Mouse (Mus musculus) common myeloid progenitor, adult 5-6 weeks (primary cell): ENCODE measurements around the gene Efna2. TPM values are rescaled to one million over a fixed set of nuclear protein-coding genes. Genes with fewer than 3 reads are reported as not detected.

Experiments used
- ATAC-seq: replicated peaks from 2 replicates; pipeline ENCODE4 v1.8.0; 2016; ENCODE audit warnings: low read depth, mild to moderate bottlenecking, moderate TSS enrichment, inconsistent platforms; ENCODE audit not compliant: poor library complexity, severe bottlenecking
- total RNA-seq: library from RNA; stranded (forward); fragments of 200-1000, 187-1606 nt; gene quantifications from 2 replicates; pipeline ENCODE4 v1.2.3, GENCODE M21; 2017

Gene Efna2
- total RNA-seq, result not detected in 2 replicates

DNA sequence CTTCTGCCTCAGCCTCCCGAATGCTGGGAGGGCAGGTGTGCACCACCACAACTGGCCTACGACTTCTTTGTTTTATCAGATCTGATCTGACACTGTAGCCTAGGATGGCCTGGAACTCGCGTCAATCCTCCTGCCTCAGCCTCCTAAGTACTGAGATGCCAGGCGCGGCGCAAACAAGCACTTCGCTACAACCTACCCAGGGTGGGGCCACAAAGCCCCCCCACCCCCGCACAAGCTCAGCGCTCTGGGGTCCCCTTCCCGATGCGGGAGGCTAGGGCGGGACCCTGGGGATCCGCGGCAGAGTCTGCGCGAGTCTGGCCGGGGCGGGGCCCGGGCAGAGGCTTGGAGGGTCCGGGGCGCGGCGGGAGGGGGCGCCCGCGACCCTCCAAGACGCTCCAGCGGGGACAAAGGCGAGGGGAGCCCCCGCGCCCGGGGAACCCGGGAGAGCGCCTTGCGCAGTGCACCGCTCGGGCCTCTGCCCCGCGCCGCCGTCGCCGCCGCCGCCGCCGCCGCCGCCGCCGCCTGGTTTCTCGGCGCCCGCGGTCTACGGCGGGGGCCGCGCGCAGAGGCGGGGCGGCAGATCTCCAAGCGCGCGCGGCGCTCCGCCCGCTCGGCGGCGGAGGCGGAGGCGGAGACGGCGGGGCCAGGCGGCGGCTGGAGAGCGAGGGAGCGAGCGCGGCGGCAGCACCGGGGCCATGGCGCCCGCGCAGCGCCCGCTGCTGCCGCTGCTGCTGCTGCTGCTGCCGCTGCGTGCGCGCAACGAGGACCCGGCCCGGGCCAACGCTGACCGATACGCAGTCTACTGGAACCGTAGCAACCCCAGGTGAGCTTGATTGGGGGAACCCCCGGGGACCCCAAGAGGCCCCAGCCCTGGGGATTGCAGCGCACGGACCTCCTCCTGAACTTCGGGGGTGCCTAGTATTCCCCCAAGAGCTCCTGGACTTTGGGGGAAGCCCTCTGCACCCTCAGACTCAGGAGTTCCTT is at the start of gene Efna2:
Efna2 (plus strand) TSS at position 415 of the 984 bp plus-strand sequence.
- ATAC-seq, result no peak

DNA sequence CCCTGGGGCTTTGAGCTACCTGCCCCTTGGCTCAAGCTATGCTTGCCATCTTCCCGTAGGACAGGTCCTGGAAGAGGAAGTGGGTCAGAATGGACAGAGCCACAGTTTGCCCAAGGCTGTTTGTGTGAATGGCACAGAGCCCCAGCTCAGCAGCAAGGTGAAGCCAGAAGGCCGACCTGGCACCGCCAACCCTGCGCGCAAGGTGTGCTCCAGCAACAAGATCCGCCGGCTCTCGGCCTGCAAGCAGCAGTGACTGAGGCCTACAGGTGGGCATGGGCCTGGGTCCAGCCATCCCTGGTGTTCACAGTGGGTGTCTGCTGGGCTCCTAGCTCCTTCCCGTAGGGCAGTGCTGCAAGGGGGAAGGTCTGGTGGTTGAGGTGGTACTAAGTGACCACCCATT is 49.4 kb upstream of the Efna2 start:
- no peak for ATAC-seq

DNA sequence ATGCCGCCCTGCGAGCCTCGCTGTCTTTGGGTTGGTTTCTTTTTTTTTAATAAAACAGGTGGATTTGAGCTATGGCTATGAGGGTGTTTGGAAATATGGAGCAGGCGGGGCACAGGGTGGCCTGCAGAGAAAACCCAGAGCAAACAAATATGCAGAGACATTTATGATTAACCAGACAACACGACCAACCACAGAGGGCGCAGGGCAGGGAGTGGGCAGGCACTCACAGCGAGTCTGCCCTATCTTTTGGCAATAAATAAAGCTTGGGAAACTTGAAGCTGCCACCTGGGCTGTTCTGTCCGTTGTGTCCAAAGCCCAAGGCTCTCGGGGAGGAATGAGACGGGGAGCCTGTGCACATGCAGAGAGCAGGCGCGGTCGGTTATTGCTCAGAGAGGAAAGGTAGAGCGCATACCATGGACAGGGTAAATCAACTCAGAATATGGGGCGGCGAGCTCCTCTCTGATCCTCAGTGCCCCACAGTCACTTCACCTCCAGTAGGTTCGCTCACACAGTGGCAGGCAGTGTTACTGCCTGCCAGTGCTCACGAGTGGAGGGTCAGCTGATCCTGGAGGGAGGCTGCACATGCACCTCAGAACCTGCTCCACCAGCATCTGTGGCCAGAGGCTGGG is 48.8 kb upstream of the Efna2 start:
- no peak for ATAC-seq

DNA sequence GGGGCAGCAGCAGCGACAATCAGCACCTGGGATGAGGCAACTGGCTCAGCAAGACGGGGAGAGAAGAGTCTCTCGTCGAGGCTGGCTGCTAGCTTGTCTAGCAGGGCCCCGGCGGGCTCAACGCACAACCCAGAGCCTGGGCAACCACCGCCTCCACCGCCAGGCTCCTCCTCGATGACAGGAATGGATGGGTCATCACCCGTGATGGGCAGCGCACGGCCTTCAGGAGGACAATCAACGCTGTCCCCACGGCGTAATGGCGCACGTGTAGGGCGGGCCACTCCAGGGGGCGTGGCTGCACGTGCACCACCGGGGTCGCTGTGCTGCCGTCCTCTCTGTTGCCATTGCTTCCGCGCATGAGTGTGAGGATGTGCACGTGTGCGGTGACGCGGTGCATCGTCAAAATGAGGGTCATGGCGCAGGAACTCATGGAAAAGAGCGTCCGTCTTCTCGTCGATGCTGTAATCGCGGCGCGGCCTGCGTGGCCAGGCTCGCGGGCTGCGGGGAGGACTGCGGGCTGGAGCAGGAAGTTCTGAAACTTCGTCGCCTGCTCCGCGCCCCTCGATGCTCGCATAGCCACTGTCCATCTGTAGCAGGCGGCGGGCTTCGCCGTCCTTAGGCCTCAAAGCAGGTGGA is 47.8 kb upstream of the Efna2 start:
- ATAC-seq, result peak; percentile 37; the same call in 1 of the 2 replicates

DNA sequence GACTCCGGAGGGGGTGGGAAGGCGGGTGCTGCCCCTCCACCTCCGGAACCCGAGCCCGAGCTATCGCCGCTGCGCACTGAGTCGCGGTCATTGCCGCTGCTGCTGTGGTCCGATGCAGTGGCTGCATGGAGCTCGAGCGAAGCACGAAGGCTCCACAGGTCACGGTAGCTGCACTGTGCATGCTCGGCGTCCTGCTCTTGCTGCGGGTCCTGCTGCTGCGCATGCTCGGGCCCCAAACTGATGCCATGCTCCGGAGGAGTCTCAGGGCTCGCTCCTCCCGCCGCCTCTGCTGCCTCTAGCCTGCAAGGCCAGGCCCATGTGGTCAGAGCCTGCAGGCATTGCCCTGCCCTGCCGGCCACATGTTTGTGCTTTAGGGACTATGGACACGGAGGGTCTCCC is 47.3 kb upstream of the Efna2 start:
- no peak for ATAC-seq

DNA sequence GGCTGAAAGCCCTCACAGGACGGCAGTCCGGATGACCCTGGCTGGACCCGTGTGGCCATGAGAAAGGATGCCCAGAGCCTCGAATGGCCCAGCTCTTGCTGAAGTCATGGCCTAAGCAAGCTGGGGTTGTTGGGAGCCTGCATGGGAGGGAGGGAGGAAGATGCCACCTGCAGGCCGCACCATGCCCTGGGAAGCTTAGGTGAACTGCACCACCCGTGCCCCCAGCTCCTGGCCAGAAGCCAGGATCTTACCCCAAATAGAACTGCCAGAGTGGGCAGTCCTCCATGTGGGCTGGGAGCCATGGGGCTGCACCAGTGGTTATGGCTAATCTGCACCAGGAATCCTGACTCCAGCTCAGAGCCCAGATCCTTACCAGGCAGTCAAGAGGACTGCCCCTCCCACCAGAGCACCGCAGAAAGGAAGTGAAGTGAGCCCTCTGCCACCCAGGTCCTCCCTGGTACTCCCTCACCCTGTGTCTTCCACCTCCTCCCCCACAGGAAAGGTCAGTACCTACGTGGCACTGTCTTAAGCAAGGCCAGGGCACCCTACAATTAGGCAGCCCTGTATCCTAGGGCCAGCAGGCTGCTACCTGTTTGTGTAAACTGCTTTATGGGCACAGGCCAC is 45.9 kb upstream of the Efna2 start:
- peak; percentile 17; the same call in 1 of the 2 replicates for ATAC-seq

DNA sequence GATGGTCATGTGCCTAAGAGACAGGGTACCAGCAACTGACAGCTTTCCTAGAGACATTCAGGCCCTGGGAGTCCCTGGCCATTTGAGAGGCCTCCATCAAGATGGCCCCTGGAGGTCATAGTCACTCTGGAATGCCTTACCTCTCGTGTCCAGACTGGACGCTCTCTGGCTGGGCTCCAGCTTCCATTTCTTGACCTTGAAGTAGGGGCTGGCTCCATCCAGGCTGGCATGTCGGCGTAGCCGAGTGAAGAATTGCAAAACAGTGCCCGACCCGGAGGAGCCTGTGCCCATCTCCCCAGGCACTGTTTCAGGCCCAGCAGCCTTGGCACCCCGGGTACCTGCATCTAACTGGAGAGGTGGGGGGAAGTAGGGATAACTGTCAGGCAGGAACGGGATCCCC is 44.9 kb upstream of the Efna2 start:
- no peak for ATAC-seq

DNA sequence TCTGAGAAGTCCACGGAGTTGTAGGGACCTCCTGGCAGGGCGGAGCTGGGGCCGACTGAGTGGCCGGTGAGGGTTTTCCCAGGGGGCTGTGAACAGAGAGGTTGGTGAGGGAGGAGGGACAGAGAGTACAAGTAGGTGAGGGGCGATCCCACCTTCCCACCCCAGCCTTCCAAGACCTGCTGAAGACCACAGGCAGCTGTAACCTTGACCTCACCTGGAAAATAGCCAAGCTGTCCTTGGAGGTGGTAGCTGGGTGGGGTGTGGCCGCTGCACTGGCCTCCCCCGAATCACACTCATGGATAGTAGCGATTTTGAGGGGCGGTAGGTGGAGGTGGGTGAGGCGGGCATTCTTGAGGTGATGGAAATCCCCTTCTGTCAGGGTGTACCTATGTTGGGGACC is 44.1 kb upstream of the Efna2 start:
- ATAC-seq, result no peak

DNA sequence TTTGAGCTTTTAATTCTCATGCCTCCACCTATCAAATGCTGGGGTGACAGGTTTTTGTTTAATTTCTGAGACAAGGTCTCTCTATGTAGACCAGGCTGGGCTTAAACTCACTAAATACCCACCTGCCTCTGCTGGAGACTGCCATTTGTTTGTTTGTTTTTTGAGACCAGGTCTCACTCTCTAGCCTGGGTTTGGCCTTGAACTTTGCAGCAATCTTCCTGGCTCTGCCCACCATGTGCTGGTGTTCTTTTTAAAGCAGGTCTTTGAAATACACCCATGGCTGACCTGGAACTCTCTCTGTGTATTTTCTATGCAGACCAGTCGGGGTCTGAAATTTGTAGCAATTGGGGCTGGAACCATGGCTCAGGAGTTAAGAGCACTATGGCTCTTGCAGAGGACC is 43.6 kb upstream of the Efna2 start:
- ATAC-seq, result no peak

DNA sequence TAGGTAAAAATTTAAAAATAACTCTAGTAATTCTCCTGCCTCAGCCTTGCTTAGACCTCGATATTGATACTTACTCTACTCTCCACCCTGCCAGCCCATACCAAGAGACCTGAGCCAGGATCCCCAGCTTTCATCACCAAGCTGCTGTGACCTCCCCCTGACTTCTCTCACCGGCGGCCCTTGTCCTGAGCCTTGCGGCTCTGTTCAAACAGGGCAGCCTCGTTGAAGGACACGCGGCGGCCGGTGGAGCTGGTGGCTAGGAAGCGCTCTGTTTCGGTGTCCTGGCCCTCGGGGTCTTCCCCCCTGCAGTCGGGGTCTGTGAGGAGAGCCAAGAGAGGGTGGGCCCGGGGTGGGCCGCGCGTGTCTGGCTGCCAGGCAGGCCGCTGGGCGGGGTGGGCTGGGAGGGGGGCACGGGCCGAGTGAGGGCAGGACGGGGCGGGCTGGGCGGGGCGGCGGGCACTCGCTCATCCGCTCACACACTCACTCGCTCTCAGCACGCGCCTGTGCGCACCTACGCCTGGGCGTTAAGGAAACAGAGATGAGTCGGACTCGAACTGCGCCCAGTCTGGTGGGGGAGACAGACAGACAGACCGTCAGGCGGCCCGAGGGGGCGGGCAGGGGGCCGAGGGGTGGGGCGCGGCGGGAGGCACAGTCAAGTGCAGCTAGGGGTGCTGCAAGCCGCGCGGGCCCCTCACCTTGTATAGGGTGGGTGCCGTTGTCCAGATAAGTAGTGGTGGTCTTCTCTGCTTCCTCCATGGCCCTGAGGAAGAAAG is 42.9 kb upstream of the Efna2 start:
- ATAC-seq, result no peak

DNA sequence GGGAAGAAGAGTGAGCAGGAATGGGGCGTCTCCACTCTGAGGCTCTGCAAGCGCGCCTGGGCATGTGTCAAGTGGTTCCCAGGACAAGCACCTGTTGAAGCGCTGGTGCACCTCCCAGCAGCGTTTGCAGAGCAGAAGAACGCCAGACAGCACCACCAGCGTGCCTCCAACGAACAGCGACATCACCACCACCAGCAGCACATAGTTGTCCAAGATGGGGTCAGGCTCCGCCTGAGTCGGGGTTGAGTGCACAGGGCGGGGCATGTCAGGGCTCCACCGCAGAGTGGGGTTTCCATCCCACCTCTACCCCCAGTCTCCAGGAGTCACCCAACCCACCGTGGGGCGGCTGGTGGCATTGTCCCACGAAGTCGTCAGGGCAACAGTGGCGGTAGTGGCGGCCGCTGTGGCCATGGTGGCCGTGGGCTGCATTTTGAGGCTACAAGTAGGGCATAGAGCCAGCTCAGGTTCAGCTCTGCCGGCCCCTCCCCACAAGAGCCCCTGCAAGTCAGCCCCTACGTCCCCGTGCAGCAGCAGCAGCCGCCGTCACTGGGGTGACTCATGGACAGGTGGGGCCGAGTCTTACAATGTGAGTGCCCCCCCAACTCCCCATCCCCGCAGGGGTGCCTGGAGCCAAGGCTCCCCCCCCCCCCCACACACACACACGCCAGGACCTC is 42.2 kb upstream of the Efna2 start:
- no peak for ATAC-seq

DNA sequence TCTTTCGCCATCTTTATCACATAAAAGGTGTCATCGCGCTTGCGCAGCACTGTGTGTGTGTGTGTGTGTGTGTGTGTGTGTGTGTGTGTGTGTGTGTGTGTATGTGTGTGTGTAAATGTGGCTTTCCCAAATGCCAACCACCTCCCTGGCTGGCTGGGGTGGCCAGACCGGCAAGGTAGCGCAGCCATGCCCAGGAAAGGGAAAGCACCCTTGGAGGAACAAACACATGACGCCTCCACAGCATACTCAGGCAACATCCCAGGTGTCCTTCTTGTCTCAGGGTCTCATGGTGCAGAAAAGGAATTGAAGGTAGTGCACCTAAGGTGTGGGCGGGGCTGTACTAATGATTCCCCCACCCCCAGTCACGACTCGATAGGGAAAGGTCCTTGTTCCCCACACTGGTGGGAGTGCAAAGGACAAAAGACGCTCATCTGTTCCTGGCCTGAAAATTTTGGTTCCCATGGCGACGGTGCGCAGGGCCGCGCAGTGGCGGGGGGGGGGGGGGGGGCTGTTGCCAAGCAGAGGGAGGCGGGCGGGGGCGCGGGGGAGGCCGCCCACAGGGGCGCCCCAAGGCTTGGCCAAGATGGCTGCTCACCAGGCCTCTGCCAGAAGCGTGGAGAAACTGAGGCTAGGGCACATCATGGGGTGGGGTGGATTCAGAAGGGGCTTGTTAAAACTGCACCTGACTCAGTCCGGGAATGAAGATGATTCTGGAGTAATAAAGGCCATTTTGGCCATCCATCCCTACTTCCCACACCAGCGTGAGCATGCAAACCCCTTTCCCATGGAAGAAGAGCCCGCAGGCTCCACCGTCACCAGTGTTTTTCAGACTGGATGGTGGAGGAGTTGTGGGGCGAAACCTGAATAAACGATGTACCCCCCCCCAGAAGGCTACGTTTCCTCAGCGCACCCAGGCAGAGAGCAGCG is 41.4 kb upstream of the Efna2 start:
- no peak for ATAC-seq

DNA sequence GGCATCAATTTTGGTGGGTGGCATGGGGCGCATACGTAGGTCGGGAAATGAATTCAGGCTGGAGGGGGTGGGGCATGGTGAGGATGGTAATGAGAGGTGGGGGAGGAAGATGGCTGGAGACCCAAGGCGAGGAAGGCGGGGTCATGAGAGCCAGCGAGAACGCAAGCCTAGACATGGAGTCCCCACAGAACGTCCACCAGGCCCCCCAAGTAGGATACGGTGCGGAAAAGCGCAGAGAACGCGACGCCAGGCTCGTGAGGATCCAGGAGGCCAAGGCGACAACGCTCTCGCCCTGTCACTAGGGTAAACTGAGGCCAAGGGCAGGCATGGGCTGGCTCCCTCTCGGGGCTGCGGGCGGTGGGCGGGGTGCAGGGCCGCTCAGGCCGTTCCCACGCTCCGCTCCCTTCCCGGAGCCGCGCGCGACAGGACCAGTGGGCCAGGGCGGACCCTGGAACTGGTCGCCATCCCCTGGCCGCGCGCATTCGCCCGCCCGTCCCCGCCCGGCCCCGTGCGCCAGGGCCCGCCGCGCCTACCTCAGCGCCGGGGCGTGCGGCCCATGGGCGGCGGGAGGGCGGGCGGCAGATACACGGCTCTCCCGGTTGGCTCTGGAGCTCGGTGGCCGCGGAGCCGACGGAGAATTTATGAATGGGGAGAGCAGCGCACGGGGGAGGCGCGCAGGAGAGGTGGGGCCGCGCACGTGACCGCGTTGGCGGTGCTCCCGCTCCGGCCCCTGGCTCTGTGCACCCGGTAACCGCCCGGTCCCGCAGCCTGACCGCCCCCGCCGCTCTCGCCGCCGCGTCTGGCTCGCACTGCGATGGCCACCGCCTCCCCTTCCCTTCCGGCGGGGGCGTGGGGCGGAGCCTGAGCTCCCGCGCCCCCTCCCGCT is 40.5 kb upstream of the Efna2 start, which contains the start of gene Atp5d:
Atp5d (plus strand) TSS at position 80 of the 886 bp plus-strand sequence.
- ATAC-seq, result no peak

DNA sequence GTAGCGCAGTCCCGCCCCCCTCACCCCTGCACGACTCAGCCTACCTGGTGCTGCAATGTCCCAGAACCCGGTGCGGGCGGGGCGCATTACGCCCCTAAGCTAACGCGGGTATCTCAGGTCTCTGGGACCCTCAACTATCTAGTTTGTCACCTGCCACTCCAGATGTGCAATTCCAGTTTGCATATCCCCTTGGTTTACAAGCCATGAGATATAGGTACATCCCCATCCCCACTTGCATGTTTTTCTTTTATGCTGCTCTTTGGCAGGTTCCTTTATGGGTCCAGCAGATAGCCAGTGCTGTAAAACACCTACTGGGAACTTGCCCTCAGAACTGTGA is 39.9 kb upstream of the Efna2 start:
- no peak for ATAC-seq

DNA sequence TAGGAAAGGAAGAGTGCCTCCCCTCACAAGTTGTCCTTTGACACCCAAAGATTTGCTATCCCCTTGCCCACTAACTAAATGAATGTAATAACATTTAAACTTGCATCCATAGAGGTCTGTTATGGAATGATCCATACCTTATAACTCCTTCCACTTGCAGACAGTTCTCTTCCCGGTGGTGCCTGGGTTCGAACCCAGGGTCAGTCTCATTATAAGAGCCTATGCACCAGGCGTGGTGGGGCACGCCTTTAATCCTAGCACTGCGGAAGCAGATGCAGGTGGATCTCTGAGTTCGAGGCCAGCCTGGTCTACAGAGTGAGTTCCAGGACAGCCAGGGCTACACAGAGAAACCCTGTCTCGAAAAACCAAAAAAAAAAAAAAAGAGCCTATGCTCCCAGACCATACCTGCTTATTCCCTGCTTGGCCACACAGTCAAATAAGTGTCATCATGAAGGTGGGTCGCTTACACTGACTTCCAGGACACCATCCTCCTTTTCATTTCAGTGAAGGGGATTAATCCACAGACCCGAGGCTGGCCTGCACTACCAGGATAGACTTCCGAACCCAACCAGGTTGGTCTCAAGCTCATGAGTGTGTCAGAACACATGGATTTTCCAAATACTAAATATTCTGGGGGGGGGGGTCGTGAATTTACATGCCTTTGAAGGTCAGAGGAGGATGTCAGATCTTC is 39.2 kb upstream of the Efna2 start:
- no peak for ATAC-seq

DNA sequence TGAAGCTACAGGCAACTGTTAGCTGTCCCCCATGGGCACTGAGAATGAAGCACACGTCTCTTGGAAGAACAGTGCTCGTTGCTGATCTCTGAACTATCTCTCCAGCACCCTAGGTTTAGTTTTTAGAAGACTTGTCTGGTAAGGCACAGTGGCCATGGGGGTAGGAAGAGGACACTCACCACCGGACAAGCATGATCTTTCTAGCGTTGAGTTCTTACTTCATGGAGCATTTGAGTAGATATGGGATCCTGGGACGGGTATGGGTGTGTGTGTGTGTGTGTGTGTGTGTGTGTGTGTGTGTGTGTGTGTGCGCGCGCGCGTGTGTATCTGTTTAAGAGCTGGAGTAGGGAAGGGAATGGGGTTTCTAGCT is 38.6 kb upstream of the Efna2 start, which contains the start of gene Cbarp:
Cbarp (minus strand) TSS at position 170 of the 370 bp plus-strand sequence.
- ATAC-seq, result no peak

DNA sequence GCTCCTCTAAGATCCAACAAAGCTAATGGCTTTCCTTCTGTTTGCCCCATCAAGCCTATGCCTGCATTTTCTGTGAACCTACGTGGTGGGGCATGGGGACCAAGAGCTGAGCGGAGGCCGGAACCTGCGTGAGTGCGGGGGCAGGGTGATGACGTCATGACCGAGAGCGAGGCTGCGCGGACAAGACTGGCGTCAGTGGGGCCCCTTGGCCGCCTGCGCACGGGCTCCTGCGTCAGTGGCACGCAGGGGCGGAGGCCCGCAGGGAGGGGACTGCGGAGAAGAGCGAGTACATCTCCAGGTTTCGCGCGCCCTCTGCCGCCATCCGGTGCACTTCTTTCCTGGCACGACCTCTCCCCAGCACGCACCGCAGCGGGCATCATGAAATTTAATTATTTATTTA is 38.0 kb upstream of the Efna2 start:
- peak; percentile 83 for ATAC-seq
